Mouse (Mus musculus) liver, embryonic 14.5 days (tissue): ENCODE data around the gene Vmn1r39.

ENCODE experiments used
- CTCF ChIP-seq: IDR thresholded peaks from 2 replicates; pipeline ENCODE4 v1.5.1; 2016; ENCODE audit warnings: antibody characterized with exemption, low read depth, control low read depth
- EP300 ChIP-seq: IDR thresholded peaks from 2 replicates; pipeline ENCODE4 v1.6.1; 2016; ENCODE audit warnings: antibody characterized with exemption, low read depth

DNA sequence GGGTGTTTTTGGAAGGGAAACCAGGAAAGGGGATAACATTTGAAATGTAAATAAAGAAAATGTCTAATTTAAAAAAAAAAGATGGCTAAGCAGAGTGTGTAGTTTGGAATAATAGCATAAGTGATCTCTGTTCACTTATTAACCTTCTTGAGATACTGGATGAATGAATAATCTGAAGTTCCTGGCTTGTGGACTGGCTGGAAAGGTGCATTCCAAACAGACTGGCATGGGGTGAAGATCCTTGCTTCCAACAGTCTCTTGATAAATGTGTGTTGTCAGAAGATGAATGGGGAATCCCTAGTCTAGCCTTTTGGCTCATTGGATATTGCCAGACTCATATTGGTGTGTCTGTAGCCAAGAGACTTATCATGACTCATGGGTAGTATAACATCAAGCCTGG, 45.8 kb upstream of the Vmn1r39 start:
- TF ChIP-seq CTCF (no peak), EP300 (no peak)
